Mouse (Mus musculus): ENCODE measurements at regions not wholly inside any gene's neighbourhood (a gene's known extent, or its start where the extent isn't known, plus 50 kb on each side); places are given as distances from the start of the nearest gene placed in this dataset.
"Not testable (repeated sequence)": the region's sequence is repeated elsewhere in the genome, so short reads cannot be mapped to it uniquely, and the experiment has no call there.

DNA sequence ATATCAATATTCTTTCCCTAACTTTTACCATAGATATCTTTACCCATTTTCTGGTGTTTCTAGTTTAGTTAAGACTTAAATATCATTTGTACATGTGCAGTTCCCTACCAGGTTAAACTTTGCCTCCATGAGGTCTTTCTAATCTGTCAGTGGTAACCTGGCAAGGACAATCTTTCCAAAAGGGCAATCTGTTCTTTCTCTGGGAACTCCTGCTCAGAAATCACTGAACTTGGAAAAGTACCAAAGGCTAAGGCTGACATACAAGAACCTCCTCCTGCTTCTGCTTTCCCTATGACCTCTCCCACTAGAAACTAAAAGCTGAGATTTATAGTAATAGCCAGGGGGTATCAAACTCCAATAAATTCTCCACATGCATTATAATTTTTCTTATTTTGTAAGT lies 1102.4 kb upstream of the Ghitm start:
- DNase-seq, result peak; percentile 2 to 56

DNA sequence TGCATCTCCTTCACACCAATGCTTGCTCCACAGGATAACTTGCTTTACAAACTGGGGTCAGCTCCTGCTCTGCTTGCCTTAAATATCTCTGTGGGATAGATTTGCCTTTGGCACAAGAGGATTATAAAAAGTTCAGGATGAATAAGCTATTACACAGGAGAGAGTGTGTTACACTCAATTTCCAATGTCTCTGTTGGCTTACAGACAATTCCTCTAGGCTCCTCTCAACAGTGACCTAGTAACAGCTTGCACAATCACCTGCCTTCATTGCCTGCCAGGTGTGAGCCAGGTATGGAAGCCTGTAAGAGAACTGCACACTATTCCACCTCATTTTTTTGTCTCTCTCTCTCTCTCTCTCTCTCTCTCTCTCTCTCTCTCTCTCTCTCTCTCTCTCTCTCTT lies 1073.5 kb upstream of the Ghitm start:
- DNase-seq, result peak; percentile 10 to 30

DNA sequence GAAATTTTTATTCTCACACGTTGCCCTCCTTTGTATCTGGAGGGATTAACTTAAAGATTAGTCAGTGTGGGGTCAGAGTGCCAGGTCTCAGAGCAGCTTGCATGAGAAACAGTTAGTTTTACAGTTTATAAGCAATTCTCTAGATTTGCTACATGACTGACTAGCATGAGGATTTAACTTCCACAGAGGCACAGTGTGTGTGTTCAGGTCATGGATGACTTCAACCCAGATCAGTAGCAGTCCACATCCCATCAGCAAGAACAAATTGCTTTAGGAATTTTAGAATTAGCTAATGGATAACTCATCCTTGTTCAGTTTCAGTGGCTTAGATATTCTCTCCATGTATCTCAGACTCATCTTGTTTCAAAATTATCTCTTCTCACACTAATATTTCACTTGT lies 1056.7 kb upstream of the Ghitm start:
- no peak for DNase-seq

DNA sequence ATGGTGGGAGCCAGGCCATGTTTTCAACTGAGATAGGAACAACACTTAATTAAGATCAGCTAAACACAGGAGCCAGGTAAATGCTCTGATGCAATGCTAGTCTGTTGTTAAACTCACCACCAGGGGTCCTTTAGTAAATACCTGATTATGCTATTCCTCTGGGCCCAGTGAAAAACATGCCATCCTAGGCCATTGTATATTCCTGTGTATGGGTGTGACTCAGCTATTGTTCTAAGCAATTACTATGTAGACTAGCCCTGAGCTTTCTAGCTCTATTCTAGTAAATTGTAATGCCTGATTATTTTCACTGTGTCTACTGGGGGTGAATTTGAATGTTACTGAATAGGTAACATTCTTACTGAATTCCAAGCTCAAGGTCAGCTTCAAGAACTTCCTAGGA lies 1050.5 kb upstream of the Ghitm start:
- DNase-seq, result not testable (repeated sequence)

DNA sequence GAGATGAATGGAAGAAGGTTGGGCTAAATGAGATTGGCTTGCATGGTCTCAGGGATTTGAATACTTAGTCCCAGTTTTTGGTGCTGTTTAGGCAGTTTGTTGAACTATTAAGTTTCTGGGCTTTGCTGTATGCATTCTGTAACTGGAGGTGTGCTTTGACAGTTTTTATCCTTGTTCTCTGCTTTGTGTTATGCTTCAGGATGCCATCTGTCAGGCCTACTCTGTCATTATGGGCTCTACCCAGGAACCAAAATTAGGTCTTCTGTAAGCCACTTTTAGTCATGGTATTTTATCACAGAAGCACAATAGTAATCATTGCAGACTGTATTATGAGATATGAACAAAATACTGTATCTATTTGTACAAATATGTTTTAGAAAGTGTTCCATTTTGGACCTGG lies 1017.8 kb upstream of the Ghitm start:
- DNase-seq, result no peak

DNA sequence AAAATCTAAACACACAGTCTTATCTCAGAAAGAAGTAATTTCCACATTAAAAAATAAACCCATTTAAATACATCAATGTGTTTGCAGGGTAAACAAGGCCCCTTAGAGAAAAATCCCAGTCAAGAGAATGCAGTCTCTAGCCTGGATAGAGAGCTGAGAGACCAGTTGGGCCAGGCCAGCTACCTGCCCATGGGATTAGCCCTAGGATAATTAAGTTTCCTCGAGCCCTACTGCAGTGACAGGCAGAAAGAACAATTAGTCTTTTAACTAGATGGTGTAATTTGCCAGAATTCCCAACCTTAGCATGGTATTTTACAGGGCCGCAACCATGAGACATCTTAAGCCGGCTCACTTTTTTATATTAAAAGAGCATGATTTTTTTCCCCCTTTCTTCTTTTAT lies 995.6 kb upstream of the Ghitm start:
- no peak for DNase-seq

All from cerebellum, postnatal 14 days (tissue).